Mouse (Mus musculus) hematopoietic stem cell, adult 5-6 weeks (primary cell): ENCODE results near the gene Arhgap1. TPM values are rescaled to one million over a fixed set of nuclear protein-coding genes. Genes with fewer than 3 reads are reported as not detected.

Experiments used
- ATAC-seq, 2 experiments: fragments of 125-278 bp in 1 of 2; replicated peaks in 1 of 2; 2 replicates each; pipeline ENCODE4 v1.8.0; 2016 to 2017; ENCODE audit warnings: inconsistent platforms in 2 of 2, mild to moderate bottlenecking in 2 of 2, moderate number of reproducible peaks in 2 of 2, low read depth in 1 of 2, moderate TSS enrichment in 1 of 2; ENCODE audit not compliant: low FRiP score in 2 of 2, poor library complexity in 2 of 2, severe bottlenecking in 2 of 2, insufficient read depth in 1 of 2, low TSS enrichment in 1 of 2
- total RNA-seq: library from RNA; stranded (forward); fragments of 172-1452, 232-1000 nt; gene quantifications from 2 replicates; pipeline ENCODE4 v1.2.3, GENCODE M21; 2017

Gene Arhgap1
- total RNA-seq, 1 experiment from 2014 or later = 53.8 TPM

GRCm38 (mm10) chr2:91670038-91670437 lies 20.4 kb downstream of the Arhgap1 start:
- ATAC-seq = no peak

- no peak for ATAC-seq
Measured at GRCm38 (mm10) chr2:91673587-91673986, 23.9 kb downstream of the Arhgap1 start.

GRCm38 (mm10) chr2:91674895-91675294 lies 25.2 kb downstream of the Arhgap1 start:
- no peak for ATAC-seq

GRCm38 (mm10) chr2:91676420-91676819 lies 26.8 kb downstream of the Arhgap1 start:
- ATAC-seq = no peak

- no peak for ATAC-seq
Measured at GRCm38 (mm10) chr2:91676961-91677360, 27.3 kb downstream of the Arhgap1 start.

- peak in 1 of 2 experiments; percentile 36; a peak in 1 of 4 replicates for ATAC-seq
Measured at GRCm38 (mm10) chr2:91682850-91683249, 33.2 kb downstream of the Arhgap1 start.

GRCm38 (mm10) chr2:91683919-91684318 lies 34.3 kb downstream of the Arhgap1 start:
- no peak for ATAC-seq

- ATAC-seq = no peak
Measured at GRCm38 (mm10) chr2:91689452-91689851, 39.8 kb downstream of the Arhgap1 start.

GRCm38 (mm10) chr2:91695436-91696224 lies 46.0 kb downstream of the Arhgap1 start:
- ATAC-seq = no peak

- no peak; a peak in 2 of 4 replicates for ATAC-seq
Measured at GRCm38 (mm10) chr2:91696225-91696590, 46.5 kb downstream of the Arhgap1 start.

GRCm38 (mm10) chr2:91699225-91699624 lies 49.6 kb downstream of the Arhgap1 start:
- ATAC-seq = no peak

- ATAC-seq = no peak
Measured at GRCm38 (mm10) chr2:91701366-91701765, 51.7 kb downstream of the Arhgap1 start.

- ATAC-seq = no peak
Measured at GRCm38 (mm10) chr2:91705736-91706135, 56.1 kb downstream of the Arhgap1 start.

GRCm38 (mm10) chr2:91706456-91706855 lies 56.8 kb downstream of the Arhgap1 start:
- ATAC-seq = no peak

GRCm38 (mm10) chr2:91708361-91708760 lies 58.7 kb downstream of the Arhgap1 start:
- no peak for ATAC-seq

GRCm38 (mm10) chr2:91710272-91711234 lies 60.9 kb downstream of the Arhgap1 start, which contains the start of the genes Atg13 and Harbi1:
Atg13 (minus strand) TSS chr2:91710576.
Harbi1 (plus strand) TSS chr2:91710852.
- ATAC-seq = peak; percentile 98 to 99

- ATAC-seq = no peak
Measured at GRCm38 (mm10) chr2:91711256-91711925, 61.7 kb downstream of the Arhgap1 start.
